Mouse (Mus musculus): ENCODE data around the gene Olfr330. TPM values are rescaled to one million over a fixed set of nuclear protein-coding genes. Genes with fewer than 3 reads are reported as not detected.
"Not testable (repeated sequence)": the region's sequence is repeated elsewhere in the genome, so short reads cannot be mapped to it uniquely, and the experiment has no call there.

Gene Olfr330
- polyA plus RNA-seq (2011; ENCODE audit: insufficient read depth, insufficient read length, low replicate concordance, missing spikeins) = not detected in 2 replicates

DNA sequence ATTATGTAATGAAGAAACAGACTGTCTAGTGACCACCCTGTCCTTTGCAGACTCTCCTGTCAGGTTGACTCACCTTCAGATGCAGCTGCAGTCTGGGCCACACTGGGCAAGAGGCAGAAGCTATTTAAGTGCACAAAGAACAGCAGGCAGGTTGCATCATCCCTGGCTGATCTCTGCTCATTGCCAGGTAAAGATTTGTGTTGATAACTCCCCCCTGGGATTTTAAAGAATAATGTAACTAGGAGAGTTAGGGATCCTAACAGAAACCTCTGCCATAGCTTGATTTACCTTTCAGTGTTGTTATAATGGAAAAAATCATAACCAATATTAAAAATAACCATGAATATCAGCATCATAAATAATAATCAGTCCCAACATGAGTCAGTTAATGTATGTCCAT, at the start of gene Olfr330:
Gene Olfr330, minus strand, starts transcription at position 101 of the 400 bp plus-strand sequence.
- not testable (repeated sequence) for H3K4me1 ChIP-seq (ENCODE audit: control insufficient read depth, insufficient read depth, low read length); H3K4me3 ChIP-seq (replicated peaks; ENCODE audit: control insufficient read depth, low read depth, low read length); H3K27ac ChIP-seq (ENCODE audit: control insufficient read depth, insufficient read depth, low read depth, low read length, poor library complexity)

DNA sequence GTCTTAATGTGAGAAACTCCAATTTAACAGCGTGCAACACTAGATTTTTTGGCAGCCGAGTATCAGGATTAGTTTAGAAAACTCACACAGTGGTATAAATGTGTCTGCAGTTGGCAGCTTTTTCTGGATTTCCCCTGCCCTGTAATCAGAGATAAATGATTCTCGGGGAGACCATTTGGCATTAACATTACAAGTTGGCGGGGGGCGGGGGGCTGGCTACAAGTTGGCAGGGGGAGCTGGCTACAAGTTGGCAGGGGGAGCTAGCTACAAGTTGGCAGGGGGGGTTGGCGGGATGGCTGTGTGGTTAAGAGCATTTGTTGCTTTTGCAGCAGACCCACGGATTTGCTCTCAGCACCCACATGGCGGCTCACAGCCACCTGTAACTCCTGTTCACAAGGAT, 44.0 kb upstream of the Olfr330 start:
- H3K4me1 ChIP-seq (ENCODE audit: control insufficient read depth, insufficient read depth, low read length) = no peaks in the 10 kb centered on the region
- H3K27ac ChIP-seq (ENCODE audit: control insufficient read depth, insufficient read depth, low read depth, low read length, poor library complexity) = no peak overlapping the region
- no peak overlapping the region for H3K4me3 ChIP-seq (replicated peaks; ENCODE audit: control insufficient read depth, low read depth, low read length)
- TF ChIP-seq POLR2A (IDR thresholded peaks at IDR 0.05; ENCODE audit: borderline replicate concordance, control insufficient read depth, low read depth, low read length) = no peak
- TF ChIP-seq CTCF (IDR thresholded peaks at IDR 0.05; ENCODE audit: control insufficient read depth, insufficient read depth, low read length) = no peak
- WGBS = 73% methylated on average over 8 of the region's 8 CpGs

DNA sequence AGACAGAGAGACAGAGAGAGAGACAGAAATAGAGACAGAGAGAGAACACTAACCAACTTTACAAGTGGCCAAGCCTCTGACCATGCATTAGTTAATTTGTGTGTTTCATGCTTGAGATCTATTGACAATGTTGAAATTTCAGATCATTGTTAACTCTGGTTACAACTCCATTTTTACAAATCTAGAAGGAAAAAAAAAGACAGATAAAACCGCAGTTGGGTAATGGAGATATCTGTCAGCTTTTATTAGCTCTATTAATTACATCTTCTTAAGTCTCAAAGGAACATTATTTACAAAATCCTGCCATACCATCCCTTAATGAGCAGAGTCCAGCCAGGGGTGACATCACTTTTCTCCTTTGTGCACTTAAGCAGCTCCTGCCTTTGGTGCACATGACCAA, 42.8 kb upstream of the Olfr330 start, which contains the start of gene Olfr325:
Gene Olfr325, plus strand, starts transcription at position 301 of the 400 bp plus-strand sequence.
- TF ChIP-seq POLR2A (IDR thresholded peaks at IDR 0.05; ENCODE audit: borderline replicate concordance, control insufficient read depth, low read depth, low read length) (no peak), CTCF (IDR thresholded peaks at IDR 0.05; ENCODE audit: control insufficient read depth, insufficient read depth, low read length) (no peak)
- no peak within 1 kb of the TSS for H3K4me3 ChIP-seq (replicated peaks; ENCODE audit: control insufficient read depth, low read depth, low read length)
- WGBS = 72% methylated on average over 1 of the region's 1 CpGs
- H3K4me1 ChIP-seq (ENCODE audit: control insufficient read depth, insufficient read depth, low read length) = no peaks in the 10 kb centered on the region
- H3K27ac ChIP-seq (ENCODE audit: control insufficient read depth, insufficient read depth, low read depth, low read length, poor library complexity) = no peak within 1 kb of the TSS

DNA sequence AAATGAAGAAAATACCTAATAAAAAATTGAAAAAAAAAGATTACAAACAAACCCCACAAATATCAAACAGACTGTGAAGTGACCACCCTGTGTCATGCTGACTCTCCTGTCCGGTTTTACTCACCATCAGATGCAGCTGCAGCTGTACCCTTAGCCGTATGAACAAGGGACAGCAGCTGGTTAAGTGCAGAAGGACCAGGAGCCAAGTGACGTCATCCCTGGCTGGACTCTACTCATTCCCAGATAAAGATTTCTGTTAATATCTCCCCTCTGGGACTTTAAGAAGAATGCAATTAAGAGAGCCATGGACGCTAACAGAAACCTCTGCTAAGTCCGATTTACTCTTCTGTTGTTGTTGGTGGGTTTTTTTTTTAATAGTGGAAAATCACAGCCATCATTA, 35.8 kb upstream of the Olfr330 start, which contains the start of gene Olfr224:
Gene Olfr224, minus strand, starts transcription at position 149 of the 400 bp plus-strand sequence.
- Histone ChIP-seq H3K4me1 (ENCODE audit: control insufficient read depth, insufficient read depth, low read length) (no peaks in the 10 kb centered on the region), H3K27ac (ENCODE audit: control insufficient read depth, insufficient read depth, low read depth, low read length, poor library complexity) (no peak within 1 kb of the TSS), H3K4me3 (replicated peaks; ENCODE audit: control insufficient read depth, low read depth, low read length) (no peak within 1 kb of the TSS)
- no peak for TF ChIP-seq CTCF (IDR thresholded peaks at IDR 0.05; ENCODE audit: control insufficient read depth, insufficient read depth, low read length)
- TF ChIP-seq POLR2A (IDR thresholded peaks at IDR 0.05; ENCODE audit: borderline replicate concordance, control insufficient read depth, low read depth, low read length) = no peak
- 75% methylated on average over 5 of the region's 5 CpGs for WGBS

DNA sequence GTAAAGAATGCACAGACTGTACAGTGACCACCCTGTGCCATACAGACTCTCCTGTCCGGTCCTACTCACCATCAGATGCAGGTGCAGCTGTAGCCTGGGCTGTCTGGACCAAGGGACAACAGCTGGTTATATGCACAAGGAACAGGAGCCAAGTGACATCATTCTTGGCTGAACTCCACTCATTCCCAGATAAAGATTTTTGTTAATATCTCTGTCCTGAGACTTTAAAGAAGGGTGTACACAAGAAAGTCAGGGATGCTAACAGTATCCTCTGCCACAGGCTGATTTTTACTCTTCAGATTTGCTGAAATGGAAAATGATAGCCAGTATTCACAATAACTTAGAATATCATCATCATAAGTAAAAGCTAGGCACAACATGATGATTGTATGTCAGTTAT, 20.9 kb upstream of the Olfr330 start, which contains the start of gene Olfr328:
Gene Olfr328, minus strand, starts transcription at position 101 of the 400 bp plus-strand sequence.
- H3K27ac ChIP-seq (ENCODE audit: control insufficient read depth, insufficient read depth, low read depth, low read length, poor library complexity) = no peak within 1 kb of the TSS
- 71% methylated on average over 1 of the region's 1 CpGs for WGBS
- H3K4me1 ChIP-seq (ENCODE audit: control insufficient read depth, insufficient read depth, low read length) = no peaks in the 10 kb centered on the region
- TF ChIP-seq POLR2A (IDR thresholded peaks at IDR 0.05; ENCODE audit: borderline replicate concordance, control insufficient read depth, low read depth, low read length) (no peak), CTCF (IDR thresholded peaks at IDR 0.05; ENCODE audit: control insufficient read depth, insufficient read depth, low read length) (no peak)
- H3K4me3 ChIP-seq (replicated peaks; ENCODE audit: control insufficient read depth, low read depth, low read length) = no peak within 1 kb of the TSS

DNA sequence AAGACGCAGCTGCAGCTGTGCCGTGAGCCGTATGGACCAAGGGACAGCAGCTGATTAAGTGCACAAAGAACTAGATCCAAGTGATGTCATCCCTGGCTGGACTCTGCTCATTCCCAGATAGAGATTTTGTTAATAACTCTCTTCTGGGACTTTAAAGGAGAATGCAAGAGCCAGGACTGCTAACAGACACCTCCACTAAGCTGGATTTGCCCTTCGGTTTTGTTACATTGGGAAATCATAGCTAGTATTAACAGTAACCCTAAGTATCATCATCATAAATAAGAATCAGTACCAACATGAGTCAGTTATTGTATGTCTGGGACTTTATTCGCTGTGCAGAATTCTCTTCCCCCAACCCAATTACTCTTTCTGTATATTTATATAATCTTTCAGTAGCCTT, 11.7 kb upstream of the Olfr330 start, which contains the start of gene Olfr329-ps:
Gene Olfr329-ps, minus strand, starts transcription at position 101 of the 400 bp plus-strand sequence.
- H3K4me3 ChIP-seq (replicated peaks; ENCODE audit: control insufficient read depth, low read depth, low read length) = no peak within 1 kb of the TSS
- no peaks in the 10 kb centered on the region for H3K4me1 ChIP-seq (ENCODE audit: control insufficient read depth, insufficient read depth, low read length)
- WGBS = 76% methylated on average over 5 of the region's 5 CpGs
- TF ChIP-seq CTCF (IDR thresholded peaks at IDR 0.05; ENCODE audit: control insufficient read depth, insufficient read depth, low read length) = no peak
- TF ChIP-seq POLR2A (IDR thresholded peaks at IDR 0.05; ENCODE audit: borderline replicate concordance, control insufficient read depth, low read depth, low read length) = no peak
- no peak within 1 kb of the TSS for H3K27ac ChIP-seq (ENCODE audit: control insufficient read depth, insufficient read depth, low read depth, low read length, poor library complexity)

DNA sequence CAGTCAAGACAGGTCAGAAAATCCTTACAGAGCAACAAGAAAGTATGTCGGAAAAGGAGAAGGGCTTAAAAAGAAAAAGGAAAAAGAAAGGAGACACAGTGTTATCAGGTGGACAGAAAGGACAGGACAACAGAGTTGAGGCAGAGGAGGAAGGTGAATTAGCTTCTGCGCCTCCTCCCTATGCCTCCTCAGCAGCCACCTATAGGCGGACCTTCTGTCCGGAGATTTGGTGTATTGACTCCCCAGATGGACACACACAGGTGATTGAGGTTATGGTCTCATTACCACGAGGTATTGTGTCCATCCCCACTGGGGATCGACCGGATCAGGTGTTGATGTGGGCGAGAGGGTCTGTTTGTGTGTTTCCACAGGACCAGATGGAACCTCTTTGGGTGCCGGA, 14.9 kb downstream of the Olfr330 start:
- not testable (repeated sequence) for H3K4me1 ChIP-seq (ENCODE audit: control insufficient read depth, insufficient read depth, low read length); H3K4me3 ChIP-seq (replicated peaks; ENCODE audit: control insufficient read depth, low read depth, low read length); H3K27ac ChIP-seq (ENCODE audit: control insufficient read depth, insufficient read depth, low read depth, low read length, poor library complexity)
- WGBS = 91% methylated on average over 8 of the region's 9 CpGs

DNA sequence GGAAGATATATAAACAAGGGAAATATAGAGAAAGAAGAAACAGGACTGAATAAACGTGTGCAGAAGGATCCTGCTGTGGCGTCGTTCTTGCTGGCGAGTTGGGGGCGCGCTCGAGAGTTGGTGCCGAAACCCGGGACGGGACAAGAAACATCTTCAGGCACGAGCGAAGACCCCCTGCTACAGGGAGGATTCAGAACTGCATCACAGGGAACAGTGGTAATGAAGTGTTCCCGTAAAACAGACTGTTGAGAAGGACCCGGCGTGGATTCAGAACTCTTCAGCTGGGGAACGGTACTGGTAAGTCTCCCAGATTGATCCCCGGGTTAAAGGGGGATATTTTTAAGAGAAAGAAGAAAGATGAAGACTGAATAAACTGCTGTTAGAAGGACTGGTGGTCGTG, 15.7 kb downstream of the Olfr330 start:
- H3K27ac ChIP-seq (ENCODE audit: control insufficient read depth, insufficient read depth, low read depth, low read length, poor library complexity); H3K4me1 ChIP-seq (ENCODE audit: control insufficient read depth, insufficient read depth, low read length); H3K4me3 ChIP-seq (replicated peaks; ENCODE audit: control insufficient read depth, low read depth, low read length): not testable (repeated sequence)
- WGBS = 90% methylated on average over 18 of the region's 18 CpGs

DNA sequence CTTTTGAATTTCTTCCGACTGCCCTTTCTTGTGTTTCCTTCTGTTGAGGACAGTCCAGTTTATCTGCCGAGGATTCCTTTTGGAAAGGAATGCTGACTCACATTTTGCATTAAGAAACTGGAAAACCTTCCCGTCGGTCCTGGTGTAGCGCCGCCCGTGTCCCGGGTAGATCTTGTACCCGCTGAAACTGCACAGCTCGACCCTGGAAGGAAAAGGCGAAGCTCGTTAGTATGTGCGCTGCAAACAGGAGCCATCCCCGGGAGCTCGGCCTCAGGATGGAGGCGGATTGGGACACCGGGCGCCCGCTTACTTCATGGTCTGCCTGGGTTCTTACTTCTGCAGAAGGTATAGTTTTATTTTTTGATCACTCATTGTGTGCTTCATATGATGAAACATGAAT, 25.6 kb downstream of the Olfr330 start:
- not testable (repeated sequence) for H3K4me3 ChIP-seq (replicated peaks; ENCODE audit: control insufficient read depth, low read depth, low read length); H3K4me1 ChIP-seq (ENCODE audit: control insufficient read depth, insufficient read depth, low read length); H3K27ac ChIP-seq (ENCODE audit: control insufficient read depth, insufficient read depth, low read depth, low read length, poor library complexity)
- WGBS = 80% methylated on average over 19 of the region's 19 CpGs

DNA sequence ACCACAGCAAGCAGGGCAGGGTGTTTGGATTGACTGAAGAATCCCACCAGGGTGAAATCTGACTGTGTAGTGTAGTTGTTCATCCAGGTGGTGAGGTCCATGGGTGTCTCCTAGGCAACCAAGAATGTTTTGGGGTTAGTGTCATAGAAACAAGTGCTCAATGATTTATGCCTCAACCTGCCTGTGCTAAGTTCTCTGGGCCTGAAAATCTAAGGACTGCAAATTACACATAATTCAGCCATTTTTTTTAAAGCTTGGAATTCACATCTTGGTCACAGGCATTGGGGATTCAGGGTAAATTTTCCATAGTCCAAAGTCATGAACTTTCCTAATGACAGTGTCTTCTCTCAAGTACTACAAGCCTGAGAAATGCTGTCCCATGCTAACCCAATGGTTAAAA, 32.2 kb downstream of the Olfr330 start, which contains the start of gene Olfr331:
Gene Olfr331, minus strand, starts transcription at position 101 of the 400 bp plus-strand sequence.
- H3K27ac ChIP-seq (ENCODE audit: control insufficient read depth, insufficient read depth, low read depth, low read length, poor library complexity); H3K4me3 ChIP-seq (replicated peaks; ENCODE audit: control insufficient read depth, low read depth, low read length); H3K4me1 ChIP-seq (ENCODE audit: control insufficient read depth, insufficient read depth, low read length): not testable (repeated sequence)

Data from bone marrow, adult 2 months (tissue).